Mouse (Mus musculus) hindbrain, embryonic 15.5 days (tissue): ENCODE results near the gene Syn1. TPM values are rescaled to one million over a fixed set of nuclear protein-coding genes. Genes with fewer than 3 reads are reported as not detected.

ENCODE experiments used
- ATAC-seq: fragments of 200-750 bp; cut with Nextera tagmentation; 2 replicates; pipeline ENCODE4 v1.8.0; 2017; ENCODE audit warnings: low read depth, moderate number of reproducible peaks, moderate TSS enrichment; ENCODE audit not compliant: low FRiP score
- H3K27ac ChIP-seq: fragments of 300-500 bp; sonication (generic); replicated peaks from 2 replicates; pipeline ENCODE4 v1.5.1; 2015; ENCODE audit warnings: mild to moderate bottlenecking, inconsistent platforms
- H3K27me3 ChIP-seq: fragments of 300-500 bp; sonication (generic); 2 replicates; pipeline ENCODE4 v1.6.1; 2015; ENCODE audit warnings: control low read depth, inconsistent platforms
- H3K36me3 ChIP-seq: fragments of 300-500 bp; sonication (generic); 2 replicates; pipeline ENCODE4 v1.6.1; 2015; ENCODE audit warnings: control low read depth, inconsistent platforms
- H3K4me1 ChIP-seq: fragments of 300-500 bp; sonication (generic); replicated peaks from 2 replicates; pipeline ENCODE4 v1.6.1; 2015; ENCODE audit warnings: control low read depth, inconsistent platforms
- H3K4me2 ChIP-seq: fragments of 300-500 bp; sonication (generic); 2 replicates; pipeline ENCODE4 v1.6.1; 2015; ENCODE audit warnings: moderate library complexity, mild to moderate bottlenecking, inconsistent platforms
- H3K4me3 ChIP-seq: fragments of 300-500 bp; sonication (generic); 2 replicates; pipeline ENCODE4 v1.5.1; 2015; ENCODE audit warnings: mild to moderate bottlenecking, inconsistent platforms
- H3K9ac ChIP-seq: fragments of 300-500 bp; sonication (generic); 2 replicates; pipeline ENCODE4 v1.6.1; 2015; ENCODE audit warnings: inconsistent platforms
- H3K9me3 ChIP-seq: fragments of 300-500 bp; sonication (generic); 2 replicates; pipeline ENCODE4 v1.6.1; 2016; ENCODE audit warnings: control low read depth, inconsistent platforms
- WGBS: fragments of 180-500 bp; shearing (Covaris S2); methylation state at CpG from one replicate; pipeline ENCODE4 v1.1.7; 2015; 5-methylcytosine and 5-hydroxymethylcytosine counted together
- polyA plus RNA-seq: library from polyadenylated mRNA; unstranded; fragments of >200 nt; fragmentation: Nextera tagmentation; extraction: Ambion mirVana; gene quantifications from 2 replicates; pipeline ENCODE4 v1.2.1, GENCODE M21; 2015

The Syn1 gene
- polyA plus RNA-seq, 1 experiment from 2014 or later = 117 TPM

DNA sequence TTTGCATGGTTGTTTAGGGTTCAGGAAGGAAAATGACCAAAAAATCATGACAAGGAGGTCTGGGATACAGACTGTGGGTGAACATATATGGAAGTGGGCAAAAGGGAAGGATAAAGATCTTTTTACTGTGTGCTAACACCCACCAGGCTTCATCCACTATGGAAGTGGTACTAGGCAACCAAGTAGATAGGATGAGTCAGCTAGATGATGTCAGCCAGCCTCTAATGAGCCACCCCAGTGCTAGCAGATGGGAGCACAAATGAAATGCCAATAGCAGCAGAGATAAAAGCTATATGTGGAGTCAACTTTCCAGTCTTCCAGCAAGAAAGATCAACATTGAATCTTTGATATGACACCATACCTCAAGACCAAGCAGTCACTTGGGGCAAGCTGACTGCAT lies 5.7 kb downstream of the Syn1 start:
- H3K36me3 ChIP-seq = 0 out of 2 replicates have a peak, but pooled peaks cover 3% of the 10 kb centered on the region
- no peak overlapping the region for H3K4me3 ChIP-seq
- H3K9me3 ChIP-seq = no peaks in the 10 kb centered on the region
- H3K4me2 ChIP-seq = no peak overlapping the region
- H3K27me3 ChIP-seq = no peaks in the 10 kb centered on the region
- H3K9ac ChIP-seq = no peak overlapping the region
- peaks cover 17% of the 10 kb centered on the region for H3K4me1 ChIP-seq
- H3K27ac ChIP-seq = no peak overlapping the region
- no peak for ATAC-seq

DNA sequence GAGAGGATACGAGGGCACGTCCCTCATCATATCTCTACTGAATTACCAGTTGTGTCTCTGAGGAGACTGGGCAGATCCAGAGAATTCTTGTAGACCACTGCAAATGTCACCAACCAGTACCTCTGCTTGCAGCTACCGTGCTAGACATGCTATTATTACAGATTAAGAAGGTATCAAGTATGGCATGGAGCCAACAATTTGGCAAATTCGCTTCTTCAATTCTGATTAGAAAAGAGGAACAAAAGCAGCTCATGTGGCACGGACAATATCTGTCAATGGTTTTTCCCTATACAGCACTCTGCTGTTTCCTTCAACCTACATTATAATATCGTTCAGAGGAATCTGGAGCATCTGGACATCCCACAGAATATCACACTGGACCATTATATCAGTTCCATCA lies 7.1 kb downstream of the Syn1 start:
- Histone ChIP-seq H3K9ac (no peak overlapping the region), H3K27me3 (no peaks in the 10 kb centered on the region), H3K36me3 (0 out of 2 replicates have a peak, but pooled peaks cover 3% of the 10 kb centered on the region), H3K9me3 (no peaks in the 10 kb centered on the region), H3K4me1 (peaks cover 13% of the 10 kb centered on the region), H3K4me2 (no peak overlapping the region), H3K4me3 (no peak overlapping the region), H3K27ac (no peak overlapping the region)
- WGBS = 88% methylated on average over 6 of the region's 6 CpGs
- no peak for ATAC-seq

DNA sequence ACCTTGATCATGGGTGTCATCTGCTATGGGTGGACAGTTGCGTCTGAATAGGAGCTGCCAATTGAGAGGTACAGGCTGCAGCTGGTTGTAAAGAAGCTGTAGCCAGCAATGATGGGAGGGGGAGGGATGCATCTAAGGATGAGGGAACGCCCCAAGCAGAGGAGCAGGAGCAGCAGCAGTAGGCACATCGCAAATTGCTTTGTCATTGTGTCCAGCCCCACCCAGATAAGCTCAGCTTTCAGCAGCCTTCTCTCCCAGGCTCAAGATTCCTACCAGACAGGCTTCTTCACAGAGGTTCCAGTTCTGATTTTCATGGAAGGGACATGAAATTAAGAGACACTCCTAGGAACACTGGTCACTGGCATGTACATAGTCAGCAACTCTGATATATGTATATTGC lies 10.7 kb downstream of the Syn1 start:
- Histone ChIP-seq H3K4me2 (no peak overlapping the region), H3K27ac (no peak overlapping the region), H3K4me3 (no peak overlapping the region), H3K27me3 (no peaks in the 10 kb centered on the region), H3K9me3 (no peaks in the 10 kb centered on the region), H3K36me3 (peaks cover 5% of the 10 kb centered on the region; the same call in 1 of the 2 replicates), H3K9ac (no peak overlapping the region), H3K4me1 (no peaks in the 10 kb centered on the region)
- 42% methylated on average over 3 of the region's 3 CpGs for WGBS
- ATAC-seq = no peak

DNA sequence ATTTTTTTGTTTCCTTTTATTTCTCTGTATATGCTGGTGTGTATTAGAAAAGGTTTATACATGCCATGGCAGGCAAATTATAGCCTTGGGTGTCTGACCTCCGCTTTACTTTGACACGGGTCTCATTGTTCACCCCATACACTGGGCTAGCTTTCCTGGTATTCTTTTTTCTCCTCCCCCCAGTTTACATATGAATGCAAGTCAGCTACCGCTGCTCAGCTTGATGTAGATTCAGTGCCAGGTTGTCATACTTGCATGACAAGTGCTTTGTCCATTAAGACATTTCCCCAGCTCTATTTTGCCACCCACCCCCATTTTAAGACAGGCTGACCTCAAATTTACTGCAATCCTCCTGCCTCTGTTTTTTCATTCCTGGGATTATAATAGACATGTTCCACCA lies 45.6 kb downstream of the Syn1 start:
- Histone ChIP-seq H3K4me1 (no peaks in the 10 kb centered on the region), H3K27me3 (no peaks in the 10 kb centered on the region), H3K36me3 (no peaks in the 10 kb centered on the region), H3K4me2 (no peak overlapping the region), H3K27ac (no peak overlapping the region), H3K4me3 (no peak overlapping the region), H3K9ac (no peak overlapping the region), H3K9me3 (no peaks in the 10 kb centered on the region)
- WGBS = 33% methylated on average over 3 of the region's 3 CpGs
- no peak for ATAC-seq

DNA sequence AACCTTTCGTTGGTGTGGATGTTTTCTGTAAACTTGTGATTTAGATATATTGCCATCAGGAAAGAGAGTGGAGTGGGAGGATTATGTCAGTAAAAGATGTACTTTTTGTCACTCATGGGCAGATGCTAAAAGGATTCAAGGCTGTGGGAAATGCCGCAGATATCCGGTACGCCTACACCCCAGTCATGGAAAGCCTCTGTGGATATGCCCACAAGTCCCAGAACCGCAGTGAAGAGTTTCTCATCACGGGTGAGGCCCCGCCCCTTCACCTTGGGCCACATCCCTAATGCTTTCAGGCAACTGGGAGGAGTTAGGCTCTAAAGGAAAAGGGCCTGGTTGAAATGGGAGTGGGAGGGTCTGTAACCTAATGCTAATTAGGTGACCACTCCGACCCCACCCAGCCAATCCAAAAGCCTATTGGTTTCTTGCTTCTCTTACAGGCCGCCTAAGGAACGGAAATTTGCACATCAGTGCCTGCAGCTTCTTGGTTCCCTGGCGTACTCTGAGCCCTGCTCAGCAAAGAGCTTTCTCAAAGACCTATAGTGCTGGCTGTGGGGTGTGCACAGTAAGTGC lies 47.8 kb downstream of the Syn1 start:
- Histone ChIP-seq H3K9ac (no peak overlapping the region), H3K4me1 (no peaks in the 10 kb centered on the region), H3K4me3 (no peak overlapping the region), H3K27ac (no peak overlapping the region), H3K4me2 (no peak overlapping the region), H3K36me3 (no peaks in the 10 kb centered on the region), H3K27me3 (no peaks in the 10 kb centered on the region), H3K9me3 (no peaks in the 10 kb centered on the region)
- WGBS = 41% methylated on average over 11 of the region's 11 CpGs
- no peak for ATAC-seq

DNA sequence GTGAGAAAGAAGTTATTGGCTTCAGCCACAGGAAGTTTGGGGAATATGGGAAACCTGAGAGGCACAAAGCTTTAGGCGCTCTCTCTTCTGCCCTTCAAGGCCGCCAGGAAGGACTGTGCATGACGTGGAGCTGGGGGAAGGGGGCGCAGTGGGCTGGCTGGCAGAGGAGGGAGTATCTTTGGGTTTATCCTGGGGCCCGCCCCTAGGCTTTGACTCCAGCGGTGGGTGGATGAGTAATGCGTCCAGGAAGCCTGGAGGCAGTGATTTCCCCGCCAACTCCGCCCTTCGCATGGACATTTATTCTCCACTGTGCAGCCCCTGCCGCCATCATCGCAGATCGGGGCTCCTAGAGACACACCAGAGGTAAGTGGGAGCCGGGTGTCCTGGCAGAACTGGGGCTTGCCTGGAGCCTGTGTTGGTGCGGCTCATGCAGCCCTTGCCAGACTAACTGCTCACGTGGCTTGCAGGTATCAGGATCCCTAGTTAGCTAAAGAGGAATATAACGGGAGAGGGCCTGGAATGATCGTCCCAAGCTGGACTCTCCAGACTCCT lies 50.8 kb downstream of the Syn1 start, which contains the start of gene Timp1:
Timp1 (plus strand) TSS at position 205 of the 552 bp plus-strand sequence.
- H3K9ac ChIP-seq = no peak within 1 kb of the TSS
- H3K4me1 ChIP-seq = no peaks in the 10 kb centered on the region
- H3K4me3 ChIP-seq = no peak within 1 kb of the TSS
- H3K9me3 ChIP-seq = no peaks in the 10 kb centered on the region
- H3K4me2 ChIP-seq = peak within 1 kb of the TSS; percentile 26
- no peaks in the 10 kb centered on the region for H3K27me3 ChIP-seq
- H3K27ac ChIP-seq = no peak within 1 kb of the TSS
- H3K36me3 ChIP-seq = no peaks in the 10 kb centered on the region
- WGBS = 22% methylated on average over 17 of the region's 18 CpGs
- peak; percentile 63 for ATAC-seq

DNA sequence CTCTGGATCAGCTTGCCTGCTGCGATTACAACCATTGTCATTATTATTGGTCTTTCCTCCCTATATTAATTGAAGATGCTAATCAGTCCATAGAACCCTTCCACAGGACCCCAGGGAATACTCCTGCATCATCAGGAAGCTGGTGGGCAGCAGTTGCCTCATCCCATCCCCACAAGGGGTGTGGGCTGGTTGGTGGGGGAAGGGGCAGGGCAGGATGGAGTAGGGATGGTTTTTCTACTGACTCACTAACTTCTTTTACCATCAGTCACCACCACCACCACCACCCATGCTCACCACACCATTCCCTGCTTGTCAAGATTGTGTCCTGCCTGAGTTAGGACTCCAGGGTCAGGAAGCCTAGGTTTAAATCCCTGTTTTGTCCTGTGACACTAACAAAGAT lies 51.6 kb downstream of the Syn1 start:
- no peak for ATAC-seq
- H3K4me3 ChIP-seq = no peak overlapping the region
- no peaks in the 10 kb centered on the region for H3K4me1 ChIP-seq
- H3K27ac ChIP-seq = no peak overlapping the region
- no peaks in the 10 kb centered on the region for H3K36me3 ChIP-seq
- H3K4me2 ChIP-seq = no peak overlapping the region
- WGBS = 64% methylated on average over 1 of the region's 1 CpGs
- H3K9me3 ChIP-seq = no peaks in the 10 kb centered on the region
- no peaks in the 10 kb centered on the region for H3K27me3 ChIP-seq
- no peak overlapping the region for H3K9ac ChIP-seq

DNA sequence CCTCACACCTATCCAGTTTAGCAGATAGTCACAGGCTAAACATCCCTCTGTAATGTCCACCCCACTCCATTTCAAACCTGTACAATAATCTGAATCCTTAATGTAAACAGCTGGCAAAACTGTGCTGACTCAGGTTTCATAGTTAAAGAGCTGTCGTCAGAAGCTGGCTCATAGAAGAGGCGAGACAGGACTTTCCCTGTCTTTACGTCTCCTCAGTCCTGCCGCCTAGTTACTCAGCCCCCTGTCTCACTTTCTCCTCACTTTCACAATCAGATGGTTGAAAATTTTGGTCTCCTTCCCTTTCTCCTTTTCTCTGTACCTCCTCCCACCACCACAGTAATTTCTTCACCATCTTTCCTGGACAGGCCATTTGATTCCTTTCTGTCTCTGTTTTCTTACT lies 52.7 kb downstream of the Syn1 start:
- WGBS = 65% methylated on average over 4 of the region's 4 CpGs

DNA sequence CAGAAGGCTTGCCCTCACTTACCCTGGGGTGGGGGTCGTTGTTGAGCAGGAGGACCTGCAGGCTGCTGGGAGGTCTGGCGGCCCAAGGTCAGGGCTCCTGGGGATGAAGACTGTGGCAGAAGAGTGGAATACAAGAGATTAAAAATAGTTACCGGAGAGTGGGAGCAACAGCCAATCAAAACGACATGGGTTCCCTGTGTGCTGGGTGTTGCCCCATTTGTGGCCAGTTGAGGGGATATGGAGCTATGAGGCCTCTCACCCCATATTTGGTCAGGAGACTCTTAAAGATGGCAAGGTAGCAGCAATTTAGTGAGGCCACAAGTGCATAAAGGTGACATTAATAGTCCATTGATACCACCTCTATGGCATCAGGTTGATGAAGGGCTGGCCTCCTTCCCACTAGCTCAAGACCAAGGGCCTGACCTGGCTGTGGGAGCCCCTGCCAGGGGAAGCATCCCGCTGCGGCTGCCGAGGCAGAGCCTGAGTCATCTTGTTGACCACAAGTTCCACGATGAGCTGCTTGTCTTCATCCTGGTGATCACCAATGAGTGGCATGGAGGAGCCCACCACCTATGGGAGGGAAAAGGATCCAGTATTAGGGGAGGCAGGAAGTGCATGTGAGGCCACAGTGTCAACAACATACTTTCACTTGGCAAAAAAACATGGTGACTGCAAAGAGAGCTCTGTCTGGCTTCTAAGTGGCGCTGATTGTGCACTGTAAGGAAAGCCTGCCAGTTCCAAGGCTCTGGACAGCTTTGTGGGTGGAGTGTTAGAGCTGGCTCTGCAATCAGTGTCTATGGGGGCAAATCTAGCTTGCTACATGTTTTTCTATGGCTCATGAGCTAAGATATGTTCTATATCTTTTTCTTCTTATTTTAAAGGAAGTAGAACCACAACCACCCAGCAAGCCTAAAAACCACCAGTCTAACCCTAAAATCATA lies 57.4 kb downstream of the Syn1 start:
- Histone ChIP-seq H3K27me3 (no peaks in the 10 kb centered on the region), H3K27ac (no peak overlapping the region), H3K4me3 (no peak overlapping the region), H3K9ac (no peak overlapping the region), H3K9me3 (no peaks in the 10 kb centered on the region), H3K36me3 (no peaks in the 10 kb centered on the region), H3K4me1 (no peaks in the 10 kb centered on the region), H3K4me2 (no peak overlapping the region)
- WGBS = 87% methylated on average over 9 of the region's 9 CpGs
- ATAC-seq = no peak

More for the DNA sequence above, 52.7 kb downstream of the Syn1 start:
- Histone ChIP-seq H3K27ac (no peak overlapping the region), H3K4me2 (no peak overlapping the region), H3K4me1 (no peaks in the 10 kb centered on the region), H3K4me3 (no peak overlapping the region), H3K9ac (no peak overlapping the region), H3K9me3 (no peaks in the 10 kb centered on the region), H3K27me3 (no peaks in the 10 kb centered on the region), H3K36me3 (no peaks in the 10 kb centered on the region)
- no peak for ATAC-seq

DNA sequence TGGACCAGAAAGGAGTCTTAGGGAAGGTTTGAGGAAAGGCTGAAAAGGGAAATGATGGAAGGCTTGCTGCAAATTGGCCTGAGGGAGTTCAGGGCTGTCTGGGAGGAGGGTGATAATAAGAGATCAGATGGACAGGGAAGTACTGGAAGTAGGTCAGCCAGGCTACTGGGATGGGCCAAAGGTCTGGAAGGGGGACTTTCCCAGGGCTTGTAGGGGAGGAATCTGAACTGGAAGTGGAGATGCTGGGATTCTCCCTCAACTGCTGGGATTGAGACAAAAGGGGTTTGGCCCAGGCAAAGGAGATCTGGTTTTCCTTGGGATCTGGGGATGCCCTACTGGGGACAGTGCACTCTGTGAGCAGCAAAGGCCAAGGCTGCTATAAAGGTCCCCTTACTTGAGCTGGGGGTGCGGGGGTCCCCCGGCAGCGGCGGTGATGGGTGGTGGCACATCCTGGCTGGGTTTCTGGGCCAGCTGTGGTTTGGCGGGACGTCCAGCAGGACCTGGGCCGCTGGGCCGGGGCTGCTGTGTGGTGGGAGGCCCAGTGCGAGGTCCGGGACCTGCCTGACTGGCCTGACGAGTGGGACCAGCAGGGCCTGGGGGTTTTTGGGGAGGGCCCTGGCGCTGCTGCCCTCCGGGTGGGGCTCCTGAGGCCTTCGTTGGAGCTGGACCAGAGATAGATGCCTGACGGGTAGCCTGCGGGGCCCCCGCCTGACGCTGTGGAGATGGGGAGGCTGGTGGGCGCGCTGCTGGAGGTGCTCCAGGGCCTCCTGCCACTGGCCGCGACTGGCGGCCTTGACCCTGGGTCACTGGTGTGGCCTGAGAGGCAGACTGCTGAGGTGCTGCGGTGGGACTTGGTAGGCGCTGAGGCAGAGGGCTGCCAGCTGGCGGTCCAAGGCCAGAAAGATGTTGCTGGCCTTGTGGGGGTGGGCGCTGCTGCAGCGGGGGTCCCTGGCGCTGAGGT lies 58.4 kb downstream of the Syn1 start:
- Histone ChIP-seq H3K9me3 (no peaks in the 10 kb centered on the region), H3K4me3 (no peak overlapping the region), H3K36me3 (no peaks in the 10 kb centered on the region), H3K4me2 (no peak overlapping the region), H3K9ac (no peak overlapping the region), H3K27ac (no peak overlapping the region), H3K27me3 (no peaks in the 10 kb centered on the region), H3K4me1 (no peaks in the 10 kb centered on the region)
- 44% methylated on average over 28 of the region's 29 CpGs for WGBS
- no peak for ATAC-seq

DNA sequence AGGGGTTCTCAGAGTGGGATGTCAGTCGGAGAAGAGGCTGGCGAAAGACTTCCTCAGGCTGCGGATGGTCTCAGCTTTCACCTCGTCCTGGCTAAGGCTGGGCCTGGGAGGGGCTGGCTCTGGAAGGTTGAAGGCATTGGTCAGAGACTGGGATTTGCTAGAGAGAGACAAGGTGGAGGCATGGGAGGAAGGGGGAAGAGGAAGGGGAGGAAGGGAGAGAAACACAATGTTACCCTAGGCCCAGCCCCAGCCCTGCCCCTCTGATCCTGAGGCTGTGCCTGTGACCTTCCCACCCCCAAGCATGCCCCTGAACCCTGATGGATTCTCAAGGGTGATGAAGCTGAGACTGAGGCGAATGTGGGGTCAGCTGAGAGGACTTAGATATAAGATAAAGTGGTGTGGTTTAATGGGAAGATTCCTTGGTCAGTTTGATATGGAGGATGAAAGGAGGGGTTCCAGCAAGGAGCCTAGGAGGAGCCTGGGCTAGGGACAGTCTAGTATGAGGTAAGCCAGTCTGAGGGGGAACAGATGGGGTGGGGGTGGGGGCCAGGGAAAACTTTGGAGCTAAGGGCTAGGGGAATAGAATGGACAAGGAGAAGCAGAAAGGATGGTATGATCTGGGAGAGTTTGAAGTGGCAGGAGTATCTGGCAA lies 59.2 kb downstream of the Syn1 start:
- Histone ChIP-seq H3K36me3 (no peaks in the 10 kb centered on the region), H3K9me3 (no peaks in the 10 kb centered on the region), H3K4me3 (no peak overlapping the region), H3K4me1 (no peaks in the 10 kb centered on the region), H3K4me2 (no peak overlapping the region), H3K27ac (no peak overlapping the region), H3K9ac (no peak overlapping the region), H3K27me3 (no peaks in the 10 kb centered on the region)
- 58% methylated on average over 5 of the region's 5 CpGs for WGBS
- ATAC-seq = no peak
